Mouse (Mus musculus): ENCODE data around the gene Rapgef5. TPM values are rescaled to one million over a fixed set of nuclear protein-coding genes. Genes with fewer than 3 reads are reported as not detected.

Gene Rapgef5
- polyA plus RNA-seq, 2 experiments = 5.6 to 8.6 TPM

DNA sequence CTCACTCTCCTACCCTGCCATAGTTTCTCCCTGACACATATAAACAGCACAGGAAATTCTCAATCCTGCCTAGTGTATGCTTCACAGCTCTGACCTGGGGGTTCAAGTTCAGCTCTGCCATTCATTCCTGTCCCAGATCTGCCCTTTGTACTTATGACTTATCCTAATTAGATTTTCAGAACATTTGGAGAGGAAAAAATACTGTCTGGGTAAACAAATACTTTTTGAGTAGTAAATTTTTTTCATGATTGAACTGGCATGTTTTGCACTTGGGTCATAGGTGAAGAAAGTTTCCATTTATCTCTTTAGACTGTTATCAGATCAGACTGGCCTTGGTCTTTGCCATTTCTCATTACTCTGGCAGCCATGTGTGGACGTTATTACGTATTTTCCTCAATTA is 72.9 kb downstream of the Rapgef5 start:
- Histone ChIP-seq H3K9ac (ENCODE audit: low read depth, low read length, severe bottlenecking) (no peak overlapping the region), H3K36me3 (ENCODE audit: control insufficient read depth, insufficient read depth, low read length) (no peaks in the 10 kb centered on the region), H3K9me3 (ENCODE audit: control insufficient read depth, low read length) (no peaks in the 10 kb centered on the region), H3K27me3 (ENCODE audit: control insufficient read depth, insufficient read depth, low read length) (no peaks in the 10 kb centered on the region), H3K4me2 (replicated peaks; ENCODE audit: low read depth, low read length, severe bottlenecking) (no peak overlapping the region), H3K4me3 (replicated peaks; ENCODE audit: low read length) (no peak overlapping the region), H3K4me1 (ENCODE audit: control insufficient read depth, insufficient read depth, low read length) (no peaks in the 10 kb centered on the region), H3K27ac (replicated peaks; ENCODE audit: low read depth, low read length) (no peak overlapping the region)
- DNase-seq (ENCODE audit: low spot score) = no peak
- no peak for ATAC-seq (ENCODE audit: low FRiP score, low read depth)
- TF ChIP-seq POLR2A (IDR thresholded peaks at IDR 0.05; ENCODE audit: borderline replicate concordance, extremely low read depth, insufficient read depth, insufficient read length) = no peak
- WGBS = 95% methylated on average over 2 of the region's 2 CpGs

DNA sequence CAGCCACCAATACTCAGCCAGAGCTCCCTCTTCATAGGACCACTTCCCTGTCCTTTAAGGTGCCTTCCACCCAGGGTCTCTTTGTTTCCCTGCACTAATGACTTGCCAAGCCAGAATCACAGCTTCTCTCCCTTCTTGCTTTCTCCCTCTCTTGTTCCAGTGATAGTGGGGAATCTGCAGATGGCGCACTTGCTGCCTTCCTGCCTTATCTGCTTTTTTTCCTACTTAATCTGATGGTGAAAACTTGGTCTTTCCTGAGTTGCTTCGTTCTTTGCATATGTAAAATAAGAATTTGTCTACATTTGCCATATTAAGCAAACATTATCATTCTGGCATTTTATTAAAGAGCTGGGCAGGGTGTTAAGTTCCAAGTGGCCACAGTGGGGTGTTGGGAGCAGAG is 75.7 kb downstream of the Rapgef5 start:
- no peak for DNase-seq (ENCODE audit: low spot score)
- 37% methylated on average over 2 of the region's 2 CpGs for WGBS

DNA sequence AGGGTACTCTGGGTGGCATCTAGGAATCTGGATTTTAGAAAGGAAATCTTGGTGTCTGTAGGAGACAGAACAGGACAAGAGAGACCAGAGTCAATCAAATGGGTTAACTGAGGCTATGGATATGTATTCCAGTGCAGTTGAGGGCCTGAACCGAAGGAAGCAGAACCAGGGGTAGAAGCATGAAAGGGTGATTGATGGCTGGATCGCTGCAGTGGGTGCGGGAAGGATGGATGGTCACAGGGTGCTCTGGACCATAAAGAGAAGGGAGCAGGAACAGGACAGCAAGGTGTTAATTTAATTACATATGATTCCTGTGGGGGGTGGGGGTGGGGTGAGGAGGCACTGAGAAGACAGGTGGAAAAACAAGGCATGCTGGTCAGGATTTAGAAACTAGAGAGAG is 76.3 kb downstream of the Rapgef5 start:
- WGBS = 48% methylated on average over 3 of the region's 3 CpGs
- no peak for ATAC-seq (ENCODE audit: low FRiP score, low read depth)
- no peaks in the 10 kb centered on the region for H3K36me3 ChIP-seq (ENCODE audit: control insufficient read depth, insufficient read depth, low read length)

More for the DNA sequence above, 75.7 kb downstream of the Rapgef5 start:
- Histone ChIP-seq H3K9ac (ENCODE audit: low read depth, low read length, severe bottlenecking) (no peak overlapping the region), H3K27me3 (ENCODE audit: control insufficient read depth, insufficient read depth, low read length) (no peaks in the 10 kb centered on the region), H3K4me1 (ENCODE audit: control insufficient read depth, insufficient read depth, low read length) (no peaks in the 10 kb centered on the region), H3K27ac (replicated peaks; ENCODE audit: low read depth, low read length) (no peak overlapping the region), H3K9me3 (ENCODE audit: control insufficient read depth, low read length) (no peaks in the 10 kb centered on the region), H3K4me3 (replicated peaks; ENCODE audit: low read length) (no peak overlapping the region), H3K4me2 (replicated peaks; ENCODE audit: low read depth, low read length, severe bottlenecking) (no peak overlapping the region), H3K36me3 (ENCODE audit: control insufficient read depth, insufficient read depth, low read length) (no peaks in the 10 kb centered on the region)
- ATAC-seq (ENCODE audit: low FRiP score, low read depth) = no peak
- no peak for TF ChIP-seq POLR2A (IDR thresholded peaks at IDR 0.05; ENCODE audit: borderline replicate concordance, extremely low read depth, insufficient read depth, insufficient read length)

DNA sequence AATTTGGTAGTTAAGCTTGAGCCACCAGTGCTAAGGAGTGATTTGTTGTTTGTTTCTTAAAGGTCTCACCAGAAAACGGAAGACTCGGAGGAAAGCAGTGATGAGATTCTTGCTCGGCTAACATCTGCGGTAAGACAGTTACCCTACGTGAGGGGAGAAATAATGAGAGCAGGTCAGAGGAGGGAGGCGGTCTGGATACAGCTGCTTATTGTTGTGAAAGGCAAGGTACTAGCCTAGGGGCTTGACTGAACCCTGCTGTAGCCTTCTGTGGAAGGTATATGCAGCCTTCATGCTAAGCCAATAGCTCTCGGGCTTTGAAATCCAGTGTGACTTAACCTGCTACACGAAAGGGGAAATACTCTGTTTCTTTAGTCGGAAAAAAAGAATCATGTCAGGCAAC is 78.9 kb downstream of the Rapgef5 start:
- no peaks in the 10 kb centered on the region for H3K9me3 ChIP-seq (ENCODE audit: control insufficient read depth, low read length)
- DNase-seq (ENCODE audit: low spot score) (no peak), ATAC-seq (ENCODE audit: low FRiP score, low read depth) (no peak)
- H3K4me3 ChIP-seq (replicated peaks; ENCODE audit: low read length) = no peak overlapping the region
- H3K27ac ChIP-seq (replicated peaks; ENCODE audit: low read depth, low read length) = no peak overlapping the region
- H3K27me3 ChIP-seq (ENCODE audit: control insufficient read depth, insufficient read depth, low read length) = no peaks in the 10 kb centered on the region
- no peaks in the 10 kb centered on the region for H3K36me3 ChIP-seq (ENCODE audit: control insufficient read depth, insufficient read depth, low read length)
- H3K9ac ChIP-seq (ENCODE audit: low read depth, low read length, severe bottlenecking) = no peak overlapping the region
- WGBS = 87% methylated on average over 9 of the region's 9 CpGs
- no peak overlapping the region for H3K4me2 ChIP-seq (replicated peaks; ENCODE audit: low read depth, low read length, severe bottlenecking)
- no peak for TF ChIP-seq POLR2A (IDR thresholded peaks at IDR 0.05; ENCODE audit: borderline replicate concordance, extremely low read depth, insufficient read depth, insufficient read length)
- H3K4me1 ChIP-seq (ENCODE audit: control insufficient read depth, insufficient read depth, low read length) = 0 out of 2 replicates have a peak, but pooled peaks cover 4% of the 10 kb centered on the region

More for the DNA sequence above, 76.3 kb downstream of the Rapgef5 start:
- no peak overlapping the region for H3K4me3 ChIP-seq (replicated peaks; ENCODE audit: low read length)
- H3K9me3 ChIP-seq (ENCODE audit: control insufficient read depth, low read length) = no peaks in the 10 kb centered on the region
- DNase-seq (ENCODE audit: low spot score) = no peak
- no peaks in the 10 kb centered on the region for H3K27me3 ChIP-seq (ENCODE audit: control insufficient read depth, insufficient read depth, low read length)
- no peak overlapping the region for H3K27ac ChIP-seq (replicated peaks; ENCODE audit: low read depth, low read length)
- no peak overlapping the region for H3K4me2 ChIP-seq (replicated peaks; ENCODE audit: low read depth, low read length, severe bottlenecking)
- no peaks in the 10 kb centered on the region for H3K4me1 ChIP-seq (ENCODE audit: control insufficient read depth, insufficient read depth, low read length)
- no peak overlapping the region for H3K9ac ChIP-seq (ENCODE audit: low read depth, low read length, severe bottlenecking)
- no peak for TF ChIP-seq POLR2A (IDR thresholded peaks at IDR 0.05; ENCODE audit: borderline replicate concordance, extremely low read depth, insufficient read depth, insufficient read length)

DNA sequence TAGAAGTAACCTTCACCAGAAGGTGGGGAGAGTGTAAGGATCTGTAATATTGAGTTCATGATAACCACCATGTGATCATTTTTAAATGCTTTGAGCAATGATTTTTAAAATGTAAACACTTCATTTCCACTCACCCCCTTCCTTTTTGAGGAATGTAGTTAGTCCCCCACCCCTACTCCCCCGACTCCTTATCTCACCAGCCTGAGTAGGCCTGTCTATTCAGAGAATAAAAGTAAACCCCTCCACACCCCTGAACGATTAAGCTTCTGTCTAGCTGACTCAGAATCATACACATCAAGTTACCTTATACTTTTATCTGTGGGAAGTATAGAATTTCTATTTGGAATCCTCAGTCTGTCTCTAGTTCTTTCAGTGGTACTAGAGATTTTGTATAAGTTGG is 81.9 kb downstream of the Rapgef5 start:
- ATAC-seq (ENCODE audit: low FRiP score, low read depth) (no peak), DNase-seq (ENCODE audit: low spot score) (no peak)
- 79% methylated on average over 2 of the region's 2 CpGs for WGBS

DNA sequence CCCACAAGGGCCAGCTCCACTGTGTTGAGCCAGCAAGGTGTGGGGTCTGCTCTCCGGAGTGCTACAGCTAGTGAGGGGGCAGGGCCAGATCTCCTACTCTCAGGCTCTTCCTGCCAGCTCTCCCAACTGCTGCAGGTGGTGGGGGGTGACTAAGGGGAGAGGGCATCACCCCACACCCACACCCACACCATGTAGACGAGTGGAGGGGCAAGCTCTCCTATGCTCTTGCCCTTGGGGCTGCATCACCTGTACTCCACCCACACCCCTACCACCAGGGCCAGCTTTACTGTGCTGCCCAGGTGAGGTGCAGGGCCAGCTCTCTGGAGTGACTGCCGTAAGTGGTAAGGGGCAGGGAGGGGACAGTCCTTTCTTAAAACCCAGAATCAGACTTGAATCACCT is 89.7 kb downstream of the Rapgef5 start:
- H3K27me3 ChIP-seq (ENCODE audit: control insufficient read depth, insufficient read depth, low read length) = no peaks in the 10 kb centered on the region
- H3K9ac ChIP-seq (ENCODE audit: low read depth, low read length, severe bottlenecking) = no peak overlapping the region
- peaks cover 4% of the 10 kb centered on the region; the same call in 1 of the 2 replicates for H3K4me1 ChIP-seq (ENCODE audit: control insufficient read depth, insufficient read depth, low read length)
- ATAC-seq (ENCODE audit: low FRiP score, low read depth) (no peak), DNase-seq (ENCODE audit: low spot score) (no peak)
- no peak overlapping the region for H3K4me3 ChIP-seq (replicated peaks; ENCODE audit: low read length)
- WGBS = 71% methylated on average over 3 of the region's 3 CpGs
- no peaks in the 10 kb centered on the region for H3K36me3 ChIP-seq (ENCODE audit: control insufficient read depth, insufficient read depth, low read length)
- no peak overlapping the region for H3K27ac ChIP-seq (replicated peaks; ENCODE audit: low read depth, low read length)
- TF ChIP-seq POLR2A (IDR thresholded peaks at IDR 0.05; ENCODE audit: borderline replicate concordance, extremely low read depth, insufficient read depth, insufficient read length) = no peak
- no peaks in the 10 kb centered on the region for H3K9me3 ChIP-seq (ENCODE audit: control insufficient read depth, low read length)
- no peak overlapping the region for H3K4me2 ChIP-seq (replicated peaks; ENCODE audit: low read depth, low read length, severe bottlenecking)

More for the DNA sequence above, 81.9 kb downstream of the Rapgef5 start:
- Histone ChIP-seq H3K36me3 (ENCODE audit: control insufficient read depth, insufficient read depth, low read length) (no peaks in the 10 kb centered on the region), H3K4me1 (ENCODE audit: control insufficient read depth, insufficient read depth, low read length) (peaks cover 7% of the 10 kb centered on the region; the same call in 1 of the 2 replicates), H3K4me2 (replicated peaks; ENCODE audit: low read depth, low read length, severe bottlenecking) (no peak overlapping the region), H3K4me3 (replicated peaks; ENCODE audit: low read length) (no peak overlapping the region), H3K27ac (replicated peaks; ENCODE audit: low read depth, low read length) (no peak overlapping the region), H3K9ac (ENCODE audit: low read depth, low read length, severe bottlenecking) (no peak overlapping the region), H3K9me3 (ENCODE audit: control insufficient read depth, low read length) (no peaks in the 10 kb centered on the region), H3K27me3 (ENCODE audit: control insufficient read depth, insufficient read depth, low read length) (no peaks in the 10 kb centered on the region)
- no peak for TF ChIP-seq POLR2A (IDR thresholded peaks at IDR 0.05; ENCODE audit: borderline replicate concordance, extremely low read depth, insufficient read depth, insufficient read length)

All from limb, embryonic 14.5 days (tissue).